Mouse (Mus musculus): ENCODE results near the gene Gm37240.

Gm37240 gene

DNA sequence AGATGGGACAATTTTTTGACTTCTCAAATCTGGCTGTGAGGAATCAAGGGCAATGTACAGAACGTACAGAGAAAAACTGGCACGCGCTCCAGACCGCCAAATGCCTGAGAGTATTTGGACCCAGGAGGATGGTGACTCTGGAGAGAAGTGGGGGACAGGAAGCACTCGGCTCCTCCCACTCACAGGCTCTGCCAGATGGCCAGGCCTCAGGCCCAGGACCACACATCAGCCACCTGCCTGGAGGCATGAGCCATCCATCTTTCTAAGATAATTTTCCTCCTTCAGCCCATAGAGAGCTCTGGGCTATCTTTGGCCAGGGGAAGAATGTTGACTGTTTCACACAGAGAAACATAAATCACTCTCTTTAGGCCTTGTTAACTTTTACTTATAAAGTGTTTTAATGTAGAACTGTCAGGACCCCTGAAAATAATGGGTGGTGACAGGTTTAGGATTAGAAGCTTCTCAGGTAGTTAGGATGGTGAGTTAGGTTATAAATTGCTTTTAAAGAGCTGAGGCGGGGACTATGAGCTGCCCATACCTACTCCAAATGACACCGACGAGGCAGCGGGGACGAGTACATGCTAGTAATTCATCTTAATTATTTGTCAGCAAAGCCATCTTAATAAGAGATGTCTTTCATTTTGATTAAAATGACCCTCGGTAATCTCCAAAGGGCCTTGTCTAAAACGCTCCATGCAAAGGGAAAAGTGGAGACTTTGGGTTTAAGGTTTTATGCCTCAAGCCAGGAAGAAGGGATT lies 546.0 kb downstream of the Gm37240 start:
- no peak for DNase-seq (ENCODE audit: low spot score in 2 of 2)

DNA sequence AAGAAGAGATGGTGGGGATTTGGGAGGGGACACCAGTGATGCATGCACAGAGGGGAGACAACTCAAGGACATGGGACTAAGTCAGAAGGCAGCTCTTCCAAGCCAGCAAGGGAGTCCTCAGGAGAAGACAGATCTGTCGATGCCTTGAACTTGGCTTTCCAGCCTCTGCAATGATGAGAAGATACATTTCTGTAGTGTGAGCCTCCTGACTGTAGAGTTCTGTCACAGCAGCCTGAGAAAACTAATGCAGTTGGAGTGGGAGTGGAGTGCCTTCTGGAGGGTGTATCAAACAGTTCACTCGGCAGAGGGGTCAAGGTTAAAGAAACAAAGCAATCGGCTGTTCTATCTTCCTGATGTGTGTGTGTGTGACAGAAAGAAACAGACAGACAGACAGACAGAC lies 546.8 kb downstream of the Gm37240 start:
- no peak for DNase-seq (ENCODE audit: low spot score in 2 of 2)

DNA sequence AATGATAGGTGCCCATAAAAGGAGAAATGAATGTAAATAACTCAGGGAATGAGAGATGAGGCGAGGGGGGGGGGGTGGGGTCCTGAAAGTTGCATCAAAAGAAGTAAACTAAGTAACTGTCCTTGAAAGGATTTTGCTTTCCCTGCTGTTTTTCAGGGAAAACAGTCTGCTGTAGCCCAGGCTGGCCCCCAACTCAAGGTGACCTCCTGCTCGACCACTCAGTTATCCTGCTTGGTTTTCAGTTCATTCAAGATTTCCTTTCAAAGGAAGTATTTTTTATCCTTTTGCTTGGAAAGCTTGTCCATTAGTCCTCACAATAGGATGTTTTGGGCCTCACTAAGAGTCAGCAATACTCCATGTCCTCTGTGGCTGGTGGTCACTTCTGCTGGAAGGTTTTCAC lies 547.4 kb downstream of the Gm37240 start:
- DNase-seq (ENCODE audit: low spot score in 2 of 2) = no peak

DNA sequence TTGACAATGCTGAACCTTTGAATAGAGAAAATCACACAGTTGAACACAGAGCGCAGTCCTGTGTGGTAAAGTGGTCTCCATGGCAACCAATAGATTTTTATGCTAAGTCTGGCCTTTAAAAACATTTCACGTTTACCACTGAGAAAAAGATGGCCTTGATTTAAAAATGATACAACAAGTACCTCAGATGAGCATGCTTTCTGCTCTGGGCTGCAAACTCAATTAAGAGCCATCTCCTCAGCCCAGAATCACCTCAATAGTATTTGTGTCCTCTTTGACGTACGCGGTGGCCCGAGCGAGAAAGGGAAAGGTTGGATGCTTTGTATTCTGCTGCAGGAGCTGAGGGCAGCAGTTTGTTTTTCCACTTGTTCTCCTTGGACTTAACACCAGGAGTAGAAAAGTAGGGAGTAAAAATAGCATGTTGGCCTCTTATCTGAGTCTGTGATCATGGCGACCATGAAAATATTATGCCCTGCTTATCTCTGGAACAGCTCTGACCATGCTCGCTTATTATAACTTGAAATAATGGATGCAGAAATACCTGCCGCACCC lies 548.0 kb downstream of the Gm37240 start:
- no peak for DNase-seq (ENCODE audit: low spot score in 2 of 2)

DNA sequence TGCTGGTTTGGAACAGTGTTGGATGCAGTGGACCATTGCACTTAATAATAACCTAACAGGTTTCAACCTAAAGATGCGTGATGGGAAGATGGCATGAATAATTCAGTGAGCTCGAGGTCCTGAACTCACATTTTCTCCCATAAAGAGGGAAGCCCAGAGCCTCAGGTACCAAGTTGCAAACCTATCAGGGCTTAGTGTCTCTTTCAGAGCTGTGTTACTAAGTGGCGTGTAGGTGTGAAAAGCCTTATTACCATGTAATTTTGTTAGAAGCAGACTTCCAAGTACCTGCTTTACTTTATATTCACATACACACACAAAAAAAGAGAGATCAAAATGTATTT lies 548.6 kb downstream of the Gm37240 start:
- DNase-seq (ENCODE audit: low spot score in 2 of 2) = no peak

DNA sequence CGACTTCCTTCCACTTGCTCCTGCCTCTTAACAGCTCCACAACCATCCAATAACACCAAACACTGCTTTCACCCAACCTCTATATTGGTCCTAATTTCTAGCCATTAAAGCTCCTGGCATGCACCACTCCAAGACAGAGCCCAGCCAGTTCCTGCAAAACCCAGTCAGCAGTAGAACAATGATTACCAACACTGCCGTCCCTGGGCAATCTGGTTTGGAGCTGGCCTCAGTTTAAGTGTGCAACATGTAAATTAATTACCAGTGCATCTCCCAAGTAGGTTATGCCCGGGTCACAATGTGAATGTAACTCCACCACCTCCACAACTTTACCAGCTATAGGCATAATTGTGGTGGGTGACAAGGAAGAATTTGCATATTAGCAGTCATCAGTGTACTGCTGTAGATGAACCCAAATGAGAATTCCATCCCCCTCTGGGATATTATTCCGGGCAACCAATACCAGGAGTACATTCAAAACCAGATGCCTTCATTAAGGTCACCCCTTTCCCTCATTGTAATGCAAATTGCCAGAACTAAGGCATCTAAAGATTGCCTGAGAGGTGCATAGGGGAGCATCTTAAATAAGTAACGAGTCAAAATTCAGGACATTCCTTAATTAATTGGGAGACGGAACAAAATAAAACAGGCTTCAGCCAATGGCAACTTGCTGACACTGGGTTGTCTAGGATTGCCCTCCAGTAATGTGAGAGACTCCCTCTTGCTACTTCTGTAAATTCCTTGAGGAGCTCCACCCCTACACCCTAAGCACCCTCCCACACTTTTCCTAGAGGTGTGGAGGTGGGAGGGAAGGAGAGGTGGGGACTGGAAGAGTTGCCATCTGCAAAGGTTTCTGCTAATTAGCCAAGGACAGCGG lies 549.2 kb downstream of the Gm37240 start:
- no peak for DNase-seq (ENCODE audit: low spot score in 2 of 2)

DNA sequence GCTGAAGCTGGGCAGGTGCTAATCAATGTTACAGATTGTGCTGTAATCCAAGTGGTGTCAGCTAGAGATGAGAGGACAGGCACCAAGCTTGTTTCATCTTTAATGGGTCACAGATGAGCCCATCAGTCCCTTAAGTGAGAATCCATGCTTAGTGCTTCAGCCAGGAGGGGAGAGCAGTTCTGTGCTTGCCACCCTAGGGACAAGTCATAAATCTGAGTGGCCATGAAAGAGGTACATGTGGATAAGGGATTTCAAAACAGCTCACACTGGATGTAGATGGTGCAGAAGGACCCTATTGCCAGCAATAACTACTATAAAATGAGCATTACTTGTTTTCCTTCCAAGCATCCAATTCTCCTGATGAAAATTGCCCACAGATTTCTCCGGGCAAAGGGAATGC lies 551.8 kb downstream of the Gm37240 start:
- DNase-seq (ENCODE audit: low spot score in 2 of 2) = no peak

DNA sequence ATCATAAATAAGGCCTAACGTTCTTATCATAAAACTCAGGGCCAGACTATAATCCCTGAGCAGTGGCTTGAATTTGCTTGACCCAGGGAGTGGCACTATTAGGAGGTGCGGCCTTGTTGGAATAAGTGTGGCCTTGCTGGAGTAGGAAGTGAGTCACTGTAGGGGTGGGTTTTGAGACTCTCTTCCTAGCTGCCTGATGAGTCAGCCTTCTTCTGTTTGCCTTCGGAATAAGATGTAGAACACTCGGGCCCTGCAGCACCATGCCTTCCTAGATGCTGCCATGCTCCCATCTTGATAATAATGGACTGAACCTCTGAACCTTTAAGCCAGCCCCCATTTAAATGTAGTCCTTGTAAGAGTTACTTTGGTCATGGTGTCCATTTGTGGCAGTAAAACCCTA lies 555.0 kb downstream of the Gm37240 start:
- DNase-seq (ENCODE audit: low spot score in 2 of 2) = no peak

DNA sequence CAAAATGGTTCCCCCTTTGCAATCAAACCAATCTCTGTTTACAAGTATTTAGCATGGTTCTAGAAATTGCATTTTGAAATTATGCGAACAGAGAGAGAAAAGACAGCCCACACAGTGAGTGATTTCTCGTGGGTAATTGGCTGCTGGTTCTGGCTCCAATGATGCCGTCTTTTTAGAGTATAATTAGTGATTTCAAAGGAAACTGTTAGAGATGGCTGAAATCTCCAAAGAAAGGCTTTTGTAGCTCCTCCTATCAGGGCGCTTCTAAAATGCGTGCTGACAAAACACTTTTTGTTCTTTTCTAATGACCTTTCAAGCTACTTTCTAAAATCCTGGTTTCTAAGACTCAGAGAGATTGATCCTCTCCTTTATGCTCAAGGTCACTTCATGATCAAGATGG lies 569.1 kb downstream of the Gm37240 start:
- DNase-seq (ENCODE audit: low spot score in 2 of 2) = no peak

DNA sequence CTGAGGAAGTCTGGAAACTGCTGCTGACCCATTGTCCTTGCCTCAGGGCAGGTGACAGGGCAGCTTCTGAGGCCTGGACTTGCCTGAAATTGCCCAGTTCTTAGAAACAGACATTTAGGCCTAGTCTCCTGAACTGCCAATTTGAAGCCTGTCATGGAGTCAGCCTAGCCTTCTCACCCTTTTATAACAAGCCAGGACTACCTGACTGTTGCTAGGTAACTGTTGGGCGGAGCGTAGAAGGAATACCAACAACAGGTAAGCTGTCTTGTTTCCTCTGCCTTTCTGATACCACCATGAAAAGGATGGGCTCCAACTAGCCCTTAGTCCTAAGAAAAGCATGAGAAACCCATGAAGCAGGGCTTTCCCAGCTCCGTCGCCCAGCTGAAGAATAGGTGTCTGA lies 570.0 kb downstream of the Gm37240 start:
- no peak for DNase-seq (ENCODE audit: low spot score in 2 of 2)

DNA sequence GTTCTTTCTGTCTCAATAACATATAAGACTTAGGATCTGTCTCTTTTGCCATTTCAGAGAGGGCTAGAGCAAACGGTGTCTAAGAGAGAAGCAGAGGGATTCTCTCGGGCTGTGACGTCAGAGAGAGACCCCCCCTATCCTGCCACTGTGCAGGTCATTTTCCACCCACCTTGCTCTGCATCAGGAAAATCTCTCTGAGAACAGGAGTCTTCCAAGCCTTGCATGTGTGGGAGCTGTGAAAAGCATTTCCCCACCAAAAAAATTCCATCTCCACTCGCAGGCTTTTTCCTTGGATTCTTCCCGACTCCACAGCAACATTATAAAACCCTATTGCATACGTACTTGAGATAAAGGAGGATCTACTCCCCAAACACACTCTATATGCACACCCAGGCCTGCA lies 572.4 kb downstream of the Gm37240 start:
- no peak for DNase-seq (ENCODE audit: low spot score in 2 of 2)

DNA sequence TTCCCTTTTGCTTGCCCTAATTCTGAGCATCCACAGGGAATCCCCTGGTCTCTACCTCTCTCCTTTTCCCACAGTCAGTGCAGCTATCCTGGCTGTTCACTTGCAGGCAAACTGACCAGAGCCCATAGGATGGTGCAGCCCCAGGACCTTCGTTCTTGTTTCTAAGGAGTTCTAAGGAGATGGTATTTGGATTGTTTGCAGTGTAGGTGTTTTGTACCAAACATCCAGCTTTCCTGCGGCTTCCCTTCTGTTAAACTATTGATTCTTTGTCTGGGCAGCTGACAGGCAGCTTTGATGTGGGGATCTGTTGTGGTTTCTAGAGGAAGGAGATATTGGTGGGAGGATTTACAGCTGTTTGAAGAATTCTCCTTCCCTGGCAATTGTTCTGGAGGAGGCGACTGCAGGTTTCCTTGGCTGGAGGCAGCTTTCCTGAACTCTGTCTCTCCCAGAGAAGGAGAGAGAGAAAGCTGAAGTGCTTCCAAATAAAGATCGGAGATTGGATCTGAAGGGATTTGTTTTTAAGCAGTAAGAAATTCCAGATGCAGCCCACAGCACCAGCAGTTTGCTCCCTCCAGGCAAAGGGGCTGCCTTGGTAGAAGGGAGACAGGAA lies 573.6 kb downstream of the Gm37240 start:
- no peak for DNase-seq (ENCODE audit: low spot score in 2 of 2)

DNA sequence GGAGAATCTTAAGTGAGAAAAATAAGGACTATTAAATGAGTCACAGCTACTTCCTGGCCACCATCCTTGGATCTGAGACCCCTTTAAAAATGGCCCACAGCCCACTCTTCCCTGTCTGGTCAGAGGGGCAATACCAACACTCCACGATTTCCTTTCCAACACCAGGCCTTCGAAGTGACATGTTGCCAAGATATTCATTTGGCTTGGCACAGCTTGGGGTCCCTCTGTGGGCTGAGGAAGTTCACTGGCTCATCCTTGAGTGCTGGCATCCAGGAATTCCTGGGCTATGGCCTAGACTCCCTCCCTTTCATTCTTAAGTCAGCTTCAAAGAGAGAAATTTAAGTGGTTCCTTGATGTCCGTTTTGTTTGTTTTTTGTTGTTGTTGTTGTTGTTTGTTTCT lies 576.1 kb downstream of the Gm37240 start:
- DNase-seq (ENCODE audit: low spot score in 2 of 2) = no peak

DNA sequence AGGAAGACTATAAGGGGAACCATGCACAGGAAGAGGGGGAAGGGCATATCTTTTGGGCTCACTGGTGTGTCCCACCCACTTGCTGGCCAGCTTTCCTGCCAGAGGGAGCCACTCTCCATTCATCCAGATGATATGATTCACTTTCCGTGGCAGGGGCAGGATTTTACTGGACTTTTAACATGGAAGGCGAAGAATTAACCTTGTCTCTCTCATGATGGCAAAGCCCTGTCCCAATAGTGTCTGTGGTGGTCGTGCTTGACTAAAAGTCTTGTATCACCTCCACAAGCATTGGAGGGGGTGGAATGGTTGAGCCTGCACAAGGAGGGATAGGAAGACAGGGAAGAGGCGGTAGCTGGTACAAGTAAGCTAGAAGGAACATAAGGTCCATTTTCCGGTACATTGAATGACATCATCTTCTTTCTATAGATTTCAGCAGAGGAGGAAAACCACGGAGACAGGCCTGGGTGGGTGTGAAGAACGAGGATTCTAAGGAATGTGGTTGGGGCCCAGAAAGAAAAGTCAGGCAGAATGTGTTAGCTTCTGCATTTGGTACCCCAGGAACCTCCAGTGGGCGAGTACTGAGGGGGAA lies 576.8 kb downstream of the Gm37240 start:
- no peak for DNase-seq (ENCODE audit: low spot score in 2 of 2)

DNA sequence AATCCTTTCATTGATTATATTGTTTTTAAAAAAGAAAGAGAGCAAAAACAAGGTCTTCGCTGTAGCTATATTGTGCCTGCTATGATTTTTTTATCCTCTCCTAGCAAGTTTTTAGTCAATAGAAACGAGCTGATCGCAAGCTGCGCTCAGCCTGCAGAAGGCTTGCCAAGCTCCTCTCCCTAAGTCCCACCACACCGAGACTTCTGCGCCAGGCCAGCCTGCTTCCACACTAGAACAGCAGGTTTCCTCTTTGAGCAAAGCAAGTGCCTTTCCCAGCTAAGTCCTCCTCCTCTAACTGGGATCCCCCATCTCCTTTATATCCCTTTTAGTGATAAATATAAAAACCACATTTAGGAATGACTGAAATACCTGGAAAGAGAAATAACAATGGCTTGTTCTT lies 578.1 kb downstream of the Gm37240 start:
- no peak for DNase-seq (ENCODE audit: low spot score in 2 of 2)

DNA sequence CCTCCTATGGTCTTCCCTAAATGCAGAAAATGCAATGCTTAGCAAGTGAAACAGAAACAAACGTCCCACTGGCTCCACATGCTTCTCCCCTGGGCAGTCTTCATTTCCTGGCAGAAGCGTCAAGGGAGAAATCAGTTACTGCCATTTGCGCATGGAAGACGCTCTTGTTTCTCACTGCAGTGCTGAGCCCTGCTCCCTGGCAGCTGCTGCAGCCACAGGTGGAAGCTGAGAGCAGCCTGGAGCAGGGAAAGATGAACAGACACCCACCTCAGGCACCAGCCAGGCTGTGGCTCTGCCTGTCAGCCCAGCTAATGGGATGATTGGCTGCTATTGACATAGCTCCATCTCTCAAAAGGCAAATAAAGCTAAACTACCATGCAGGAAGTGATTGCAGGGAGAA lies 578.6 kb downstream of the Gm37240 start:
- DNase-seq (ENCODE audit: low spot score in 2 of 2) = no peak

DNA sequence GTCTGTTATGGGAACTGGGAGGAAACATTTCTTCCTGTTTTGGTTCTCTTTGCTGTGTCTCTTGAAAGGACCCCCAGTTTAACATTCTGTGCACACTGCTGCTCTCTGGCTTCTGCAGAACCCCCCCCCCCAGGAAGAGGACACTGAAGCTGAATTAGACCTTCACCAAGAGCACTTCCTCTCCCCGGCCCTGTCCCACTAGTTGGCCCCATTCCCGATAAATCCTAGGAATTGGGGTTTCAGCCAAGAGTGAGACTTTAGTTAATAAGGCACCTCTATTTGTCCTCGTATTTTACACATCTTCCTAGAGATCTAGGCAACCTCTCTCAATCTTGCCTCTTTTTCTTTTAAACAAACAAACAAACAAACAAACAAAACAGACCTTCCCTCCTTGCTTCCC lies 585.5 kb downstream of the Gm37240 start:
- DNase-seq (ENCODE audit: low spot score in 2 of 2) = no peak

DNA sequence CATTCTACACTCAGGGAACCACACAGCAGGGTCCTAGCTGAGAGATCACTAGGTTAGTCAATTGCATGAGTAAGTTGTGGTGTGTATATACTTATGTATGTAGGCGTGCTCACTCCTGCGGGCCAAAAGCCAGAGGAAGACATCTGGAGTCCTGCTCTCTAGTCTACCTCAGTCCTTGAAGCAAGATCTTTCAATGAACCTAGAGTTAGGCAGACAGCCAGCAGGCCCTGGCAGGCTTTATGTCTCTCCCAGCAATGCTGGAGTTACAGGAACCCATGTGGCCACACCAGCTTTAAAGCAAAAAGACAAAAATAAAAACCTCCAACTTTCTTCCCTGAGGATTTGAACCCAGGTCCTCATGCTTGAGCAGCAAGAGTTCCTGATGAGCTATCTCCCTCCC lies 586.0 kb downstream of the Gm37240 start:
- no peak for DNase-seq (ENCODE audit: low spot score in 2 of 2)

DNA sequence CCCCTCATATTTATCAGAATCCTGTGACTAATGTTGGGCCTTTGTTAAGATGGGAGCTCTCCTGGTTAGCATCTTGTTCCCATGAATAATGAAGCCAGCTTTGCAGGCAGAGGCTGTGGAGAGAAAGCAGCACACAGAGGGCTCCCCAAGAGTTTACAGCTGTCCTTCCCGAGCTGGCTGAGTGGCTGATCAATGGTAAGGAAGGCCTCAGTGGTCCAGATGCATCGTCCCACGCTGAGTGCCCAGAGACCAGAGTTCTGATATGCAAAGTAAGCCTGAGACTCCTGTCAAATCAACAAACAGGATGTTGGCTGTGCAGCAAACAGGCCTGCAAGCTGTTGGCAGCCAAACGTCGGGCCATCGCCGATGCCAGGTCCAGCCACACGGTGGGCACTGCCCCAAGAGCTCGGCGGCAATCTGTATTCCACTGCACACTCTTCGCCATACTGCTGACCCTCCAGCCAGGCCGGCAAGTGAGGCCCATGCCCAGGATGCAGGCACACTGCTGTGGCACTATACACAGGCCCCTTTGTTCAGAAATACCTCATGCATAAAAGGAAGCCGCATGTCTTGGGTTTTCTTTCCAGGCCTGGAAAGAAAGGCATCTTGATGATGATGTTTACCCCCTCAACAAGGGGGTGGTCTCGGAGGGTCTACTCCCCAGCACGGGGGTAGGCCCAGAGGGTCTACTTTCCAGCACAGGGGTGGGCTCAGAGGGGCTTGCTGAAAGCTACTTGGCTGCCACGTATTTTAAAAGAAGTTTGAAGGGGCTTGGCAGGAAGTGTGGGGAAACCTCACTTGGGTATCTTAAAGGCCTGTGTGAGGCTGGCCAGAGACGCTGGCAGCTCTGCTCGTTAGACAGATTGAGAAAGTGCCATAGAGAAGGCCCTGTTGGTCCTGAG lies 587.4 kb downstream of the Gm37240 start:
- DNase-seq (ENCODE audit: low spot score in 2 of 2) = no peak

DNA sequence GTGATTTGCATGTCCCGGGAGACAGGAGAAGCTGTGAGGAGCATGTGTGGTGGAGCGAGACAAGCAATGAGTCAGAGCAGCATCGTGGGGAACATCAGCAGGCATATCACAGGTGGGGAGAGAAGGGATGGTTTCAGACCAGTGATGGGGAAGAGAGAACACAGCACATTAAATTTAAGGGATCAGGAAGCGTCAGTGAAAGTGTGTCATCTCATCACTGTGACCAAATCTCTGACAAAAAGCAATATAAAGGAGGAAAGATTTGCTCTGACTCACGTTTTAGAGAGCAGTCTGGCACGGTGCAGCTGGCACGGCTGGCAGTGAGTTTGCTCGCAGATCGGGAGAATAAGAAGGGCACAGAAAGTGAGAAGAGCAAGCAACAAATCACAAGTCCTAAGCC lies 592.1 kb downstream of the Gm37240 start:
- no peak for DNase-seq (ENCODE audit: low spot score in 2 of 2)

DNA sequence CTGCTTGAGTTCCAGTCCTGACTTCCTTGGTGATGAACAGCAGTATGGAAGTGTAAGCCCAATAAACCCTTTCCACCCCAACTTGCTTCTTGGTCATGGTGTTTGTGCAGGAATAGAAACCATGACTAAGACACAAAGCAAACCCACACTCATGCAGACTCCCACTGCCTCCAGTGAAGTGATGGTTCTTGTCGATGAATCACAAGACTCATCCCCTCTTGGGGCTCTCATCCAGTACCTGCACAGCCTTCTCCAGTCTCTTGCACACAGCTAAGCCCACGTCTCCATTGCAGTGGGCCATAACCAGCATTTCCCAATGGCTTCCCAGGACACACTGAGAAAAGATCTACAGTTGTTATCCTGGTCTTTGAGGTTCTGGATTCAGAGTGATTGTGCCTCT lies 599.7 kb downstream of the Gm37240 start:
- DNase-seq (ENCODE audit: low spot score in 2 of 2) = no peak

All from spleen, postnatal 36 days (tissue).